Mouse (Mus musculus) embryo, embryonic 9.5 days (tissue): Measurements from ENCODE around the gene Scamp2.

Experiments used
- DNase-seq: peaks from one replicate; pipeline ENCODE4 v3.0.0-alpha.2; 2017; ENCODE audit errors: extremely low spot score

Gene Scamp2

DNA sequence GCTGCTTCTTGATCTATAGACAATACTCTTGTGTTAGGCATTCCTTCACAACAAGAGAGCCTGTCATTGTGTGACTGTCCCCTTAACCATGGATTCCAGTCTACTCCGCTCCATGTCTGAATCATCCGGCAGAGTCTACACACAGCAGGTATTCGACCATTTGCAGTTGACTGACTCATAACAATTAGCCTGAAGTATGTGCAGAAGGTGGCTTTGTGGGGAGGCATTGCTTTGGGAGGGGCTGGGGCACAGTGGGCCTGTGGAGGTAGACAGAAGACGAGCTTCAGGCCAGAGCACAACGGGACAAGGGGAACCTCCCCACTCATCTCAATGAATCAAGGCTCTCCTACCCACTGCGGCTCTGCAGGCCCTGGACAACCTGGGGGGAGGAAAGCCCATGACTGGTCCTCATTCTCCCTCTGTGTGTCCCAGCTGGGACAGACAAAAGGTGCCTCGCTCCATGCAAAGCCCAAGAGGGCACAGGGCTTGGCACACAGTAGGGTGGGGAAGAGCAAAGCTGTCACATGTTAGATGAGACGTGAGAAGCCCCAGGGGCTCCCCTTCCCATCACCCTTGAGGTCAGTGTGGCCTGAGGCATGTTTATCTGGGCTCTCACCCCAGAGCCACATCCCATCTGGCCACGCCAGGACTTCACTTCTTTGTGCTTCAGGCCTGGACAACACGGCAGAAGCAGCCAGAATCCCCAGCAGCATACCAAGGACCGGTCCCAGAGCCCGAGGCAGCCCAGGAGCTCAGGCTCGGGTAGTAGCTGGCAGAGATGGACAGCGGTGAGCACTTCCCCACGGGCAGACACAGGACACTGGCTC lies 65.1 kb downstream of the Scamp2 start:
- DNase-seq = no peak

DNA sequence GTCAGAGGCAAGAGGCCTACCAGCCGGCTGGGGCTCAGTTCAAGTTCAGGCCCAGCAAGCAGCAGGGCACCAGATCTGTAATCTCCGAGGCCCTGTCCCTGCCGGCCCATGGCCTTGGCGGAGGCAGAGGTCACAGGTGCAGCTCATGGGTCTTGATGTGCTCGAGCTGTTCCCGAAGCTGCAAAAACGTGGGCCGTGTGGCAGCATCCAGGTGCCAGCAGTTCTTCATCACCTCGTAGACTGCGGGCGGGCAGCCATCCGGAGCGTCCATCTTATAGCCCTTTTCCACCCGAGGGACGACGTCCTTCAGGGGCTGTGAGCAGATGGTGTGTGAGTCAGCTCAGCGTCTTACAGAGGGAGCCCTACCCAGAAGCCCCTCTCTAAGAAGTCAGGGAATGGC lies 66.4 kb downstream of the Scamp2 start:
- DNase-seq = no peak

DNA sequence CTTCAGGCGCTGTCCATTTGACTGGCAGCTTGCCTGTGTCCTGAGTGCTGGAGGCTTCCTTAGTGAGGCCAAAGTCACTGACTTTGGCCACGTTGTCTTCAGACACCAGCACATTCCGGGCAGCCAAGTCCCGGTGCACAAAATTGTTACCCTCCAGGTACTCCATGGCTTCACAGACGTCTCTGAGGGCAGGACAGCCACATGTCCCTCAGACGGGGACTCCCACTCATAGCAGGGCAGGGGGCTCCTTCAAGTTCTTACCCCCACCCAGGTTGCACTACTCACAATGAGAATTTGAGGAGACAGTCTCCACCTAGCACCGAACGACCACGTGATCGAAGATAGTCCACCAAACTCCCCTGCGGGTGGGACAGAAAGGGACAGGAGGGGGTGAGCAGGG lies 67.1 kb downstream of the Scamp2 start:
- DNase-seq = no peak

DNA sequence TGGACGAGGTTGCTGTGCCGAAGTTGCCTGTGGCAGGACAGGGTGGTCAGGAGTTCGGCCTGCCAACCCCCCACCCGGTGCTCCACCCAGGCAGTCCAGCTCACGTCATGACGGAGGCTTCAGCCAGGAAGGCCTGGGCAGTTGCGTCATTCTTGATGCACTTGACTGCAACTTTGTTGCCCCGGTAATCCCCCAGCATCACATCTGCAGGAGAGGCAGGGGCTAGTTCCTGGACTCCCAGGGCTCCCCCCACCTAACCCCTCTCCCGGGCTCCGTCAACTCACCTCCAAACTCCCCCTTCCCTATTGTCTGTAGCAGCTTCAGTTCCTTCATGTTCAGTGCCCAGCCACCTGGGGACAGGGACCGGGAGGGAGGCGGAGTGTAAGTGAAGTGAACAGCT lies 68.0 kb downstream of the Scamp2 start:
- no peak for DNase-seq

DNA sequence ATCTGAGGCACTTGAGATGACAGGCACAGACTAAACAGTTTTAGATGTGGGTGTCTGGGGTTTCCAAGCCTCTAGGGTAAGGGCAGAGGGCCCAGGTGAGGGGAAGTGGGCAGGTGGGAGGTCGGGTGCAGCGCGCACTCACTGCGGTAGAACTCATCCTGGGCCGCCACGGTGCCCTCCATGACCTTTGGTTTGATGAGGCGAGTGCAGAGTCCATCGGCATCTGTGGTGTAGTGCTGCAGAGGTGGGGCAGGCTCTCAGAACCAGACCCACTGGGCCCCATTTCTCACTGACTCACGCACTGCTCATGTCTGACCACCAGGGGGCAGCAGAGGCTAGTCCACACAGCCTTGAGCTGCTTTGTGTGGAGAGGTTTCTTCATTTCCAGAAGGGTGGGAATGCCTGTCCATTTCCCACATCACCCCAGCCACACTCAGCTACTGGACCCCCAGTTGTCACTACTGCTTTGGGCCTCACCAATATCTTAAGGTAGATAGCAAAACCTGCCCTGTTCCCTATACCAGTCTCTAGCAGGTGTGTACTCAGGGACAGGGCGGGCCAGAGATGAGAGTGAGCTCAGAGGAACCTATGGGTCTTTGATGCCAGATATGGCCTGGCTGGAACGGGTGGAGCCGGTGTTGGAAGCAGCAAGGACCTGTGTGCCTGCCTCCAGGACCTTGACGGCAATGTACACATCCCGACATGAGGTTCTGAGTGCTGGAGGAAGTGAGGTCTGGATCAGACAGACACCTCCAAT lies 68.6 kb downstream of the Scamp2 start:
- peak; percentile 64 for DNase-seq

DNA sequence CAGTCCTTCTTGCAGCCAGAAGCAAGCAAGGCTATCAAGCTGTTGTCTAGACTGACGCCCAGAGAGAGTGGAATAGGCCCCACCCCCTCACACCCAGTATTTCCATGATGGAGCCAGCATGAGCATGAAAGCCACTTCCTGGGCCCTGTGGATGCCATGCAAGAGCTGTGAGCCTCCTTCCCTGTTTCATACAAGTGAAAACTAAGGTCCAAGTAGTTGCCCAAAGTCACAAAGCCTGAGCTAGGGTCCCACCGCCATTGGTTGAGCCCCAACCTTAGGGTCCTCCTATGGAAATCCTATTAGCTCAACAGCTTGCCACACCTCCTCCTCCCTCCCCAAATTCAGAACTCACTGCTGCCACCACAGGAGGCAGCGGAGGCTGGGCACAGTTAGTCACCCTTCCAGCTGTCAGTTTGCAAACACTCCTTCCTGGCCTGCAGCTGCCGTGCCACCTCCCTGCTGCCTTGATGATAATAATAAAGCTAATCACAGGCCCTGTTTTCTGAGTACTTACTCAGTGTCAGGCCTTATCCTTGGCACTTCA lies 72.8 kb downstream of the Scamp2 start:
- no peak for DNase-seq

DNA sequence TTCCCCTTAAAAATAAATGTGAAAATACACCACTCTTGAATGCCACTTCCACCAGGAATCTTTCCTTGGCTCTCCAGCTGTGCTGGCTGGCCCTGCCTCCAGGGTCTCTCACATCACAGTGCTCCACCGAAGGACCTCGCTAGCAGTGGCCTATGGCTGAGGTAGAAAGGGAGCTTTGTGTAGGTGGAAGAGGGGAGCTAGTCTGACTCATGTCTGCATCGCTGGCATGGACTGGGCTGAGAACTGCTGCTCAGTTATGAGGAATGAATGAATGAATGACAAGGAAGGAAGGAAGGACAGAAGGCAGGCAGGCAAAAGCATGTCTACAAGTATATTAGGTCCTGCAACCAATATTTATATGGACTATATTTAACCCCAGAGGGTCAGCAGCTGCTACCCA lies 76.5 kb downstream of the Scamp2 start:
- no peak for DNase-seq

DNA sequence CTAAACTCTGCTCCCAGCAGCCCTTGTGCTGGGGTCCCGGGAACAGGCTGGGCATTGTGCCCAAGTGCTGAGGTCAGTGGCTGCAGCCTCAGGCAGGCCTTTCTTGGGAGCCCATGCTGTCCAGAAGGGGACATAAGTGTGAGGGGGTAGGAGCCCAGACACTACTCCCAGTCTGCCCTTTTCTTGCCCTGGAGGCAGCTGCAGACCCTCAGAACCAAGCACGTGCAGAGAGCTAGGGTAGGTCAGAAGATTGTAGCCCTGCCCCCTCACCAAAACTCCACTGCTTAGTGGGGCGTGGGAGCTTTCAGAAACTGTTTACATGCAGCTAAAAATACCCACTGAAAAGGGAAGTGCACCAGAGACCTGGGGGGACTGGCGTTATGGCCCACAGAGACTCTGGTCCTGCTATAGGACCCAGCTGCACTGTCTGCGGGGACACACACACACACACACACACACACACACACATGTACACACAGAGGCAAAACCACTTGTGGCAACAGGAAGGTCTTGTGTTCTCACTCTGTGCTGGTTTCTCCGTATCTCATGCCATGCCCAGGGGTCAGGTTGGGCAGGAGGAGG lies 77.1 kb downstream of the Scamp2 start:
- no peak for DNase-seq
